Mouse (Mus musculus) bone marrow macrophage, adult 2 months (primary cell): ENCODE results near the gene Stx2. TPM values are rescaled to one million over a fixed set of nuclear protein-coding genes. Genes with fewer than 3 reads are reported as not detected.
"Not testable (repeated sequence)": the region's sequence is repeated elsewhere in the genome, so short reads cannot be mapped to it uniquely, and the experiment has no call there.

Experiments used
- H3K27ac ChIP-seq: 2 replicates; pipeline ENCODE4 v1.5.1; 2012; ENCODE audit warnings: low read depth, low read length; ENCODE audit not compliant: insufficient read depth
- H3K4me1 ChIP-seq: 2 replicates; pipeline ENCODE4 v1.6.1; 2012; ENCODE audit warnings: low read length; ENCODE audit not compliant: control insufficient read depth, insufficient read depth
- H3K4me3 ChIP-seq: 2 replicates; pipeline ENCODE4 v1.5.1; 2012; ENCODE audit warnings: mild to moderate bottlenecking, low read length, moderate library complexity; ENCODE audit not compliant: insufficient read depth
- CTCF ChIP-seq: IDR thresholded peaks from 2 replicates; pipeline ENCODE4 v1.5.1; 2012; ENCODE audit warnings: low read depth, mild to moderate bottlenecking, low read length, moderate library complexity
- POLR2A ChIP-seq: IDR thresholded peaks from 2 replicates; pipeline ENCODE4 v1.6.1; 2012; ENCODE audit warnings: mild to moderate bottlenecking, low read depth, low read length, borderline replicate concordance
- polyA plus RNA-seq: library from polyadenylated mRNA; stranded (reverse); fragments of >200 nt; gene quantifications from 2 replicates; pipeline ENCODE4 v1.2.4, GENCODE M21; 2012; ENCODE audit not compliant: missing spikeins, insufficient read depth, insufficient read length

Gene Stx2
- polyA plus RNA-seq, 1 experiment, result 112 TPM

- no peak overlapping the region for H3K4me3 ChIP-seq
- no peaks in the 10 kb centered on the region for H3K4me1 ChIP-seq
- no peak for TF ChIP-seq CTCF
- TF ChIP-seq POLR2A, result no peak
- no peak overlapping the region for H3K27ac ChIP-seq
Observed at GRCm38 (mm10) chr5:128985946-128986345, 22.4 kb downstream of the Stx2 start.

GRCm38 (mm10) chr5:128984536-128984935, 23.8 kb downstream of the Stx2 start:
- Histone ChIP-seq H3K4me1 (no peaks in the 10 kb centered on the region), H3K4me3 (no peak overlapping the region), H3K27ac (no peak overlapping the region)
- no peak for TF ChIP-seq CTCF
- no peak for TF ChIP-seq POLR2A

GRCm38 (mm10) chr5:128981607-128982006, 26.8 kb downstream of the Stx2 start:
- TF ChIP-seq POLR2A, result no peak
- TF ChIP-seq CTCF, result peak; percentile 53
- Histone ChIP-seq H3K4me1 (no peaks in the 10 kb centered on the region), H3K27ac (no peak overlapping the region), H3K4me3 (no peak overlapping the region)

DNA sequence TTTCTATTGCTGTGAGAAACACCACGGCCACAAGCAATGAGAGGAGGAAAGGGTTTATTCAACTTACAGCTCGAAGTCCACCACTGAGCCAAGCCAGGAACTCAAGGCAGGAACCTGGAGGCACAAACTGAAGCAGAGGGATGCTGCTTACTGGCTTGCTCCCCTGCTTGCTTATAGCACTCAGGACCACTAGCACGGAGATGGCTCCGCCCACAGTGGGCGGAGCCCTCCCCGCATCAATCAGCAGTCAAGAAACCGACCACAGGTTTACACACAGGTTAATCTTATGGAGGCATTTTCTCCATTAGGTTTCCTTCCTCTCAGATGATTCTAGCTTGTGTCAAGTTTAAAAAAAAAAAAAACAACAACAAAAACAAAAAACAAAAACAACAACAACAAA, 27.5 kb downstream of the Stx2 start:
- Histone ChIP-seq H3K4me3 (no peak overlapping the region), H3K4me1 (no peaks in the 10 kb centered on the region), H3K27ac (no peak overlapping the region)
- TF ChIP-seq CTCF (no peak), POLR2A (no peak)

DNA sequence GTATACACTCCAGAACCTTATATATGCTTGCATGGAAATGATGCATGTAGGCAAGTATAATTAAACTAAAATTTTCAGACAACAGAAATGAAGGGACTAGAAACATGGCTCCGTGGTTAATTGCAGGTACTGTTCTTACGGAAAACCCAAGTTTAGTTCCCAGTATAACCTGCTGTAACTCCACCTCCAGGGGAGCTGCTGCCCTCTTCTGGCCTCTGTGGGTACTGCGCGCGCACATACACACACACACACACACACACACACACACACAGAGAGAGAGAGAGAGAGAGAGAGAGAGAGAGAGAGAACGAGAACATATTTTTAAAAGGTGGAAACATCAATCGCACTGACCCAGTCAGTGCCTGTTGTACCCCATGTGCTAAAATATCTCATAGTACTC, 29.4 kb downstream of the Stx2 start:
- TF ChIP-seq POLR2A (no peak), CTCF (no peak)
- Histone ChIP-seq H3K4me3 (no peak overlapping the region), H3K27ac (no peak overlapping the region), H3K4me1 (no peaks in the 10 kb centered on the region)

DNA sequence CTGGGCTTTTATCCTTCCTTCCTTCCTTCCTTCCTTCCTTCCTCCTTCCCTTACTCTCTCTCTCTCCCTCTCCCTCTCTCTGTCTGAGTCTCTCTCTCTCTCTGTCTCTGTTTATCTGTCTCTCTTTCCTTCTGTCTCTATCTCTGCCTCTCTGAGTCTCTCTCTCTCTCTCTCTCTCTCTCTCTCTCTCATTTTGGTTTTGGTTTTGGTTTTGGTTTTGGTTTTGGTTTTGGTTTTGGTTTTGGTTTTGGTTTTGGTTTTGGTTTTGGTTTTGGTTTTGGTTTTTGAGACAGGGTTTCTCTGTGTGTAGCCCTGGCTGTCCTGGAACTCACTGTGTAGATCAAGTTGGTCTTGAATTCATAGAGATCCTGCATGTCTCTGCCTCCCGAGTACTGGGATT, 30.9 kb downstream of the Stx2 start:
- not testable (repeated sequence) for H3K27ac ChIP-seq, H3K4me3 ChIP-seq, H3K4me1 ChIP-seq

GRCm38 (mm10) chr5:128976266-128976665, 32.1 kb downstream of the Stx2 start:
- Histone ChIP-seq H3K27ac (no peak overlapping the region), H3K4me1 (no peaks in the 10 kb centered on the region), H3K4me3 (no peak overlapping the region)
- TF ChIP-seq POLR2A (no peak), CTCF (peak; percentile 22; the same call in 1 of the 2 replicates)

- Histone ChIP-seq H3K4me3 (no peak overlapping the region), H3K27ac (no peak overlapping the region), H3K4me1 (no peaks in the 10 kb centered on the region)
- no peak for TF ChIP-seq POLR2A
- peak; percentile 37 for TF ChIP-seq CTCF
Observed at GRCm38 (mm10) chr5:128971298-128971697, 37.1 kb downstream of the Stx2 start.

- no peak overlapping the region for H3K4me3 ChIP-seq
- no peaks in the 10 kb centered on the region for H3K4me1 ChIP-seq
- TF ChIP-seq CTCF, result no peak
- H3K27ac ChIP-seq, result no peak overlapping the region
Observed at GRCm38 (mm10) chr5:128970878-128971277, 37.5 kb downstream of the Stx2 start.

DNA sequence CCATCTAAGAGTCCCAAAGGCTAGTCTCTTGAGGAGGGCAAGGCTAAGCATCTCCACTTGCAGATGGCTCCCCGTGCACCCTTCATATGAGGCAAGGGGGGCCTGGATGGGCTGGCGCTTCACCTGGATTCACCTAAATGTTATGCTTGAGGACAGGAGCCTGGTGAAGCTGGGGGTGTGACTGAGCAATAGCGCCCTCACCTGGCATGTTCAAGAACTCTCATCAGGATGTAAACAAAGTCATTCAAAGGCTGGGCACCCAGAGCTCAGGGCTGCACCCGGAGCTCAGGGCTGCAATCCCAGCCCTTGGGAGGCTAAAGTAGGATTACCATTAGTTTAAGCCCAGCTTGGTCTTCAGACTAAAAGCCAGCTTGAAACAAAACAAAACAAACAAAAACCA, 44.0 kb downstream of the Stx2 start:
- H3K27ac ChIP-seq, result no peak overlapping the region
- no peaks in the 10 kb centered on the region for H3K4me1 ChIP-seq
- TF ChIP-seq POLR2A (no peak), CTCF (no peak)
- H3K4me3 ChIP-seq, result no peak overlapping the region

DNA sequence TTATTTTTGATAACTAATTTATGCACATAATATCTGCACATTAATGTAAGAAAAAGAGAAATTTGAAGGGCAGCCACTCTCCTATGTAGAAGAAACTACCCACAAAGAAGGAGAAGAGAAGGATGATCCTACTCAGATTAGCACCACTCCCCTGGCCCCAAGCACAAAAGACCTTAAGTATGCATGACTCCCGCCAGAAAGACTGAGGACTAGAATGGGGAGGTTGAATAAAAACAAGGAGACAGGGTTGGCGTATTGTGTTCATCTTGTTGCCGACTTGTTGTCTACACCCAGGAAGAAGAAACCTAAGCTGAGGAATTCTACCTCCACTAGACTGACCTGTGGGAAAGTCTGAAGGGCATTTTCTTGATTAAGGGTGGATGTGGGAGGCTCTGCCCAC, 49.5 kb downstream of the Stx2 start:
- Histone ChIP-seq H3K4me1 (no peaks in the 10 kb centered on the region), H3K27ac (no peak overlapping the region), H3K4me3 (no peak overlapping the region)
- TF ChIP-seq CTCF (no peak), POLR2A (no peak)

- H3K27ac ChIP-seq, H3K4me1 ChIP-seq, H3K4me3 ChIP-seq: not testable (repeated sequence)
Observed at GRCm38 (mm10) chr5:128954371-128954770, 54.0 kb downstream of the Stx2 start.
